Mouse (Mus musculus): ENCODE measurements around the gene Rsph3a. TPM values are rescaled to one million over a fixed set of nuclear protein-coding genes. Genes with fewer than 3 reads are reported as not detected.
"Not testable (repeated sequence)": the region's sequence is repeated elsewhere in the genome, so short reads cannot be mapped to it uniquely, and the experiment has no call there.

Gene Rsph3a
- 60.5 and 71.0 TPM in 2 replicates for polyA plus RNA-seq (2016; fragmentation: Nextera tagmentation; extraction: Ambion mirVana)

GRCm38 (mm10) chr17:7945117-7946052, at the start of gene Rsph3a:
Gene Rsph3a (plus strand): TSS chr17:7945614.
- WGBS: 4% methylated on average over 58 of the region's 58 CpGs

GRCm38 (mm10) chr17:7896047-7896635, 49.3 kb upstream of the Rsph3a start:
- no peak overlapping the region for H3K4me3 ChIP-seq
- WGBS: 74% methylated on average over 10 of the region's 10 CpGs
- peaks cover 8% of the 10 kb centered on the region; the same call in 1 of the 2 replicates for H3K4me1 ChIP-seq
- DNase-seq (ENCODE audit: low spot score): no peak
- H3K27ac ChIP-seq (replicated peaks): 0 out of 2 replicates have a peak overlapping the region, but pooled peaks have one; percentile 17
- H3K27me3 ChIP-seq (ENCODE audit: low read depth, poor library complexity, severe bottlenecking): no peaks in the 10 kb centered on the region
- H3K9me3 ChIP-seq (replicated peaks): no peaks in the 10 kb centered on the region
- H3K36me3 ChIP-seq: no peaks in the 10 kb centered on the region

More at GRCm38 (mm10) chr17:7945117-7946052, at the start of gene Rsph3a:
- not testable (repeated sequence) for H3K9me3 ChIP-seq (replicated peaks); H3K27me3 ChIP-seq (ENCODE audit: low read depth, poor library complexity, severe bottlenecking); H3K4me1 ChIP-seq; H3K36me3 ChIP-seq
- DNase-seq (ENCODE audit: low spot score): peak; percentile 93
- Histone ChIP-seq H3K27ac (replicated peaks) (peak within 1 kb of the TSS; percentile 87), H3K4me3 (peak within 1 kb of the TSS; percentile 63)

- 92% methylated on average over 11 of the region's 11 CpGs for WGBS
These were observed 48.3 kb upstream of the Rsph3a start for GRCm38 (mm10) chr17:7897120-7897519.

GRCm38 (mm10) chr17:7897756-7898155, 47.7 kb upstream of the Rsph3a start:
- H3K27ac ChIP-seq (replicated peaks): no peak overlapping the region
- H3K9me3 ChIP-seq (replicated peaks): no peaks in the 10 kb centered on the region
- no peaks in the 10 kb centered on the region for H3K36me3 ChIP-seq
- H3K27me3 ChIP-seq (ENCODE audit: low read depth, poor library complexity, severe bottlenecking): no peaks in the 10 kb centered on the region
- DNase-seq (ENCODE audit: low spot score): no peak
- no peak overlapping the region for H3K4me3 ChIP-seq
- 82% methylated on average over 4 of the region's 4 CpGs for WGBS
- H3K4me1 ChIP-seq: peaks cover 8% of the 10 kb centered on the region; the same call in 1 of the 2 replicates

More at GRCm38 (mm10) chr17:7897120-7897519, 48.3 kb upstream of the Rsph3a start:
- H3K4me1 ChIP-seq: peaks cover 8% of the 10 kb centered on the region; the same call in 1 of the 2 replicates
- no peak overlapping the region for H3K4me3 ChIP-seq
- no peak overlapping the region for H3K27ac ChIP-seq (replicated peaks)
- no peaks in the 10 kb centered on the region for H3K36me3 ChIP-seq
- no peak for DNase-seq (ENCODE audit: low spot score)
- H3K27me3 ChIP-seq (ENCODE audit: low read depth, poor library complexity, severe bottlenecking): no peaks in the 10 kb centered on the region
- no peaks in the 10 kb centered on the region for H3K9me3 ChIP-seq (replicated peaks)

- Histone ChIP-seq H3K4me1 (peaks cover 8% of the 10 kb centered on the region; the same call in 1 of the 2 replicates), H3K36me3 (no peaks in the 10 kb centered on the region), H3K27me3 (ENCODE audit: low read depth, poor library complexity, severe bottlenecking) (no peaks in the 10 kb centered on the region), H3K4me3 (no peak overlapping the region), H3K27ac (replicated peaks) (no peak overlapping the region), H3K9me3 (replicated peaks) (no peaks in the 10 kb centered on the region)
- WGBS: 82% methylated on average over 6 of the region's 6 CpGs
- DNase-seq (ENCODE audit: low spot score): no peak
These were observed 46.2 kb upstream of the Rsph3a start for GRCm38 (mm10) chr17:7899233-7899632.

GRCm38 (mm10) chr17:7899961-7900360, 45.5 kb upstream of the Rsph3a start:
- 88% methylated on average over 4 of the region's 4 CpGs for WGBS
- Histone ChIP-seq H3K27me3 (ENCODE audit: low read depth, poor library complexity, severe bottlenecking) (no peaks in the 10 kb centered on the region), H3K36me3 (no peaks in the 10 kb centered on the region), H3K4me1 (peaks cover 8% of the 10 kb centered on the region; the same call in 1 of the 2 replicates), H3K27ac (replicated peaks) (no peak overlapping the region), H3K9me3 (replicated peaks) (no peaks in the 10 kb centered on the region), H3K4me3 (no peak overlapping the region)
- DNase-seq (ENCODE audit: low spot score): no peak

GRCm38 (mm10) chr17:7901536-7901935, 43.9 kb upstream of the Rsph3a start:
- no peak for DNase-seq (ENCODE audit: low spot score)
- 0 out of 2 replicates have a peak, but pooled peaks cover 1% of the 10 kb centered on the region for H3K4me1 ChIP-seq
- 82% methylated on average over 2 of the region's 2 CpGs for WGBS

GRCm38 (mm10) chr17:7902362-7902761, 43.1 kb upstream of the Rsph3a start:
- H3K27ac ChIP-seq (replicated peaks): no peak overlapping the region
- no peak for DNase-seq (ENCODE audit: low spot score)
- no peak overlapping the region for H3K4me3 ChIP-seq
- H3K9me3 ChIP-seq (replicated peaks): no peaks in the 10 kb centered on the region
- 85% methylated on average over 3 of the region's 3 CpGs for WGBS
- H3K4me1 ChIP-seq: no peaks in the 10 kb centered on the region
- no peaks in the 10 kb centered on the region for H3K27me3 ChIP-seq (ENCODE audit: low read depth, poor library complexity, severe bottlenecking)
- H3K36me3 ChIP-seq: no peaks in the 10 kb centered on the region

More at GRCm38 (mm10) chr17:7901536-7901935, 43.9 kb upstream of the Rsph3a start:
- H3K4me3 ChIP-seq: no peak overlapping the region
- H3K27me3 ChIP-seq (ENCODE audit: low read depth, poor library complexity, severe bottlenecking): no peaks in the 10 kb centered on the region
- no peak overlapping the region for H3K27ac ChIP-seq (replicated peaks)
- no peaks in the 10 kb centered on the region for H3K9me3 ChIP-seq (replicated peaks)
- no peaks in the 10 kb centered on the region for H3K36me3 ChIP-seq

GRCm38 (mm10) chr17:7904992-7905391, 40.4 kb upstream of the Rsph3a start:
- no peak overlapping the region for H3K4me3 ChIP-seq
- H3K27ac ChIP-seq (replicated peaks): no peak overlapping the region
- 44% methylated on average over 2 of the region's 2 CpGs for WGBS
- H3K4me1 ChIP-seq: no peaks in the 10 kb centered on the region
- H3K27me3 ChIP-seq (ENCODE audit: low read depth, poor library complexity, severe bottlenecking): no peaks in the 10 kb centered on the region
- H3K9me3 ChIP-seq (replicated peaks): peaks cover 3% of the 10 kb centered on the region
- DNase-seq (ENCODE audit: low spot score): no peak
- H3K36me3 ChIP-seq: no peaks in the 10 kb centered on the region

GRCm38 (mm10) chr17:7905936-7906685, 39.3 kb upstream of the Rsph3a start:
- WGBS: 46% methylated on average over 4 of the region's 4 CpGs
- DNase-seq (ENCODE audit: low spot score): no peak

GRCm38 (mm10) chr17:7914596-7915227, 30.7 kb upstream of the Rsph3a start:
- Histone ChIP-seq H3K27me3 (ENCODE audit: low read depth, poor library complexity, severe bottlenecking) (no peaks in the 10 kb centered on the region), H3K4me3 (no peak overlapping the region), H3K4me1 (no peaks in the 10 kb centered on the region), H3K27ac (replicated peaks) (no peak overlapping the region), H3K9me3 (replicated peaks) (peaks cover 10% of the 10 kb centered on the region), H3K36me3 (no peaks in the 10 kb centered on the region)
- 71% methylated on average over 2 of the region's 2 CpGs for WGBS
- DNase-seq (ENCODE audit: low spot score): no peak

More at GRCm38 (mm10) chr17:7905936-7906685, 39.3 kb upstream of the Rsph3a start:
- H3K9me3 ChIP-seq (replicated peaks): peaks cover 7% of the 10 kb centered on the region
- no peaks in the 10 kb centered on the region for H3K27me3 ChIP-seq (ENCODE audit: low read depth, poor library complexity, severe bottlenecking)
- H3K4me1 ChIP-seq: no peaks in the 10 kb centered on the region
- no peaks in the 10 kb centered on the region for H3K36me3 ChIP-seq
- H3K4me3 ChIP-seq: no peak overlapping the region
- H3K27ac ChIP-seq (replicated peaks): no peak overlapping the region

GRCm38 (mm10) chr17:7915791-7916190, 29.6 kb upstream of the Rsph3a start:
- Histone ChIP-seq H3K27me3 (ENCODE audit: low read depth, poor library complexity, severe bottlenecking) (no peaks in the 10 kb centered on the region), H3K4me1 (no peaks in the 10 kb centered on the region), H3K4me3 (no peak overlapping the region), H3K27ac (replicated peaks) (no peak overlapping the region), H3K9me3 (replicated peaks) (peaks cover 7% of the 10 kb centered on the region), H3K36me3 (no peaks in the 10 kb centered on the region)
- DNase-seq (ENCODE audit: low spot score): no peak
- 88% methylated on average over 9 of the region's 9 CpGs for WGBS

Data from midbrain, embryonic 10.5 days (tissue).